Mouse (Mus musculus) midbrain, embryonic 10.5 days (tissue): ENCODE results near the gene Wdr63. TPM values are rescaled to one million over a fixed set of nuclear protein-coding genes. Genes with fewer than 3 reads are reported as not detected.

Experiments used
- DNase-seq: peaks from one replicate; pipeline ENCODE4 v3.0.0-alpha.2; 2017; ENCODE audit warnings: low spot score
- H3K27ac ChIP-seq: fragments of 300-500 bp; sonication (generic); replicated peaks from 2 replicates; pipeline ENCODE4 v1.5.1; 2016; ENCODE audit warnings: mild to moderate bottlenecking
- H3K27me3 ChIP-seq: fragments of 300-500 bp; sonication (generic); 2 replicates; pipeline ENCODE4 v1.6.1; 2016; ENCODE audit warnings: low read depth, mild to moderate bottlenecking; ENCODE audit not compliant: poor library complexity, severe bottlenecking
- H3K36me3 ChIP-seq: fragments of 300-500 bp; sonication (generic); 2 replicates; pipeline ENCODE4 v1.6.1; 2016; ENCODE audit warnings: mild to moderate bottlenecking, moderate library complexity
- H3K4me1 ChIP-seq: fragments of 300-500 bp; sonication (generic); 2 replicates; pipeline ENCODE4 v1.6.1; 2016
- H3K4me3 ChIP-seq: fragments of 300-500 bp; sonication (generic); 2 replicates; pipeline ENCODE4 v1.5.1; 2016; ENCODE audit warnings: mild to moderate bottlenecking, moderate library complexity
- H3K9me3 ChIP-seq: fragments of 300-500 bp; sonication (generic); replicated peaks from 2 replicates; pipeline ENCODE4 v1.6.1; 2016; ENCODE audit warnings: mild to moderate bottlenecking
- WGBS: fragments of 180-500 bp; shearing (Covaris S2); methylation state at CpG from one replicate; pipeline ENCODE4 v1.1.7; 2016; 5-methylcytosine and 5-hydroxymethylcytosine counted together
- polyA plus RNA-seq: library from polyadenylated mRNA; unstranded; fragments of >200 nt; fragmentation: Nextera tagmentation; extraction: Ambion mirVana; gene quantifications from 2 replicates; pipeline ENCODE4 v1.2.1, GENCODE M21; 2016

Wdr63 gene
- polyA plus RNA-seq, 1 experiment from 2014 or later = 0.17 TPM

DNA sequence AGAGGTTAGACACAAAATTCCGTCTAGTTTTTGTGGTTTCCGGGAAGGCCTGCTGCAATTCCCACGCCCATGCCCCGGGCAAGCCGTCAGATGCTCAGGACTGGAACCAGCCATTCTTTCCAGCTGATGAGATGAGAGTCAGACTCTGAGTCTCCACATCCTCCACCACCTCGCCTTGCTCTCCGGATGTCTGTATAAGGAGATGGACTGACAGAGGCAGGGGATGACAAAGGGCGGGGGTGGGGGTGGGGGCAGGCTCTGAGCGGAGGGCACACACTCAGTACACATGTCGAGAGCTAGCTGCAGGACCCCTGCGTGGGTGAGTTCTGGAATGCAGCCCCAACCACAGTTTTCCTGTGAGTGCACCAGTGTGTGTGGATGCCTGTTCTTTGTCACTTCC, 63.0 kb downstream of the Wdr63 start:
- Histone ChIP-seq H3K4me1 (peaks cover 21% of the 10 kb centered on the region), H3K27me3 (peaks cover 7% of the 10 kb centered on the region), H3K36me3 (no peaks in the 10 kb centered on the region), H3K4me3 (no peak overlapping the region), H3K9me3 (no peaks in the 10 kb centered on the region), H3K27ac (peak overlapping the region; percentile 38; the same call in 1 of the 2 replicates)
- DNase-seq = no peak
- 65% methylated on average over 11 of the region's 11 CpGs for WGBS

DNA sequence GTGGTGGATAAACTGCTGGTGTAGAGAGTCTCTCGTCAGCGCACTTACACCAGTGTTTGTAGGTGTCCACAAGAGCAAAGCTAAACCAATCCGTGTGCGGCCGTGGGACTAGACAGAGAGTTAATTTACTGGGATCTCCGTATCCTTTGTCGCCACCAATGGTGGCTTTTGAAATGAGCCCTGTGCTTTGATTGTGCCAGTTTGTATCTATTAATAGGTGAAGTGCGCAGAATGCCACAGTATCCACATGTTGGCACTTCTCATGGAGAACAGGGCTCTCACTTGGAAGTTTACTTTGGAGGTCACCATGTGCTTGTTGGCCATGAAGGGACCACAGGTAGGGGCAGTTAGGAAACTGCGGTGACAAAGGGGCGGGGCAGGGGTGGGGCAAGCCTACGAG, 66.5 kb downstream of the Wdr63 start:
- H3K4me3 ChIP-seq = no peak overlapping the region
- H3K4me1 ChIP-seq = peaks cover 21% of the 10 kb centered on the region
- no peak for DNase-seq
- H3K9me3 ChIP-seq = no peaks in the 10 kb centered on the region
- WGBS = 94% methylated on average over 11 of the region's 11 CpGs
- H3K27me3 ChIP-seq = peaks cover 10% of the 10 kb centered on the region; the same call in 1 of the 2 replicates
- no peaks in the 10 kb centered on the region for H3K36me3 ChIP-seq
- H3K27ac ChIP-seq = no peak overlapping the region

DNA sequence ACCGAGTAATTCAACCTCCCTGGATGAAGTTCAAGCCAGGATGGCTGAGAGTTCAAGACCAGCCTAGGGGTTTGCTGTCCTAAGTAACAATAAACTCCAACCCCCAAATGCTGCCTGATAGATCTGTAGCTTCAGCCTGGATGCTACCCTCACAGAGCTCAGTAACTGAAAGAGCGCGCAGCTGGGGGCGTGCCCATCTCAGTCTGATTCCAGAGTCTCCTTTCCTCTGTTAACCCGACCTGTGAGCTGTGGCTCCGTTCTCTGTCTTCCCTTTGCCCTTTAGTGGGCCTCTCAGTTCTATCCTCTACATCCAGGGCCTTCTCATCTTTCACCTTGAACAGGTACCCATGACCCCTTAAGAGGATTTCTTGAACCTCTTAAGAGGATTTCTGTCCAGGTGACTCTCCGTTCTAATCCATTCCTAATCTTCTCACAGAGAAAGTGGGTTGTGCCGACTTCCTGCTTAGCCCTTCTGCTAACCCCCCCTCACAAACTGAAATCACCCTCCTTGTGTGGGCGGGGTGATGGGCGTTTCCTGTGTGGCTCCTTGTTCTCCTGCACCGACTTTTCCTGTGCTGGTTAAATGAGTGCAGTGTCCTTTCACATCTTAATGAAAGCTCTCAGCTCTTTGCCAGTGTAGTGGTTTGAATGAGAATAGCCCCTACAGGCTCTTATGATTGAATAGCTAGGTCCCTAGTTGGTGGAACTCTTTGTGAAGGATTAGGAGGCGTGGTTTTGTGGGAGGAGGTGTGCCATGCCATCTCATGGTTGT, 68.6 kb downstream of the Wdr63 start:
- H3K36me3 ChIP-seq = no peaks in the 10 kb centered on the region
- peaks cover 14% of the 10 kb centered on the region for H3K4me1 ChIP-seq
- no peak overlapping the region for H3K27ac ChIP-seq
- no peaks in the 10 kb centered on the region for H3K9me3 ChIP-seq
- DNase-seq = no peak
- no peak overlapping the region for H3K4me3 ChIP-seq
- H3K27me3 ChIP-seq = peaks cover 10% of the 10 kb centered on the region; the same call in 1 of the 2 replicates
- WGBS = 59% methylated on average over 12 of the region's 12 CpGs

DNA sequence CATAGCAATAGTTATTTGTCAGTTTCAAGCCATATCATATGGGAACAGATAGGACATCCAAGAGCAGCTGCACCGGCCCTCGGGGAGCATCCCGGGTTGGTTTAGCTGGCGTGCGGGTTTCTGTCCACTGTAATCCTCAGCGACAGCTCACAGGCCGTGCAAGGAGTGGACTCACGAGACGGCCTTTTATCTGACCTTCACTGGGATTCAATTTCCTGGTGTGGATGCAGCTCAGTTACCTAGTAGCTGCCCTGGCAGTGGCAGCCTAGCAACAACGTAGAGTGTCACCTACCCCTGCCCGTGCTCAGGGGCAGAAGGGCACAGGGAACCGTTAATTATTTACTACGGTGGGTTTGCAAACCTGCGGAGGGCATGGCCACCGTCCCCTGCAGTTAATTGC, 70.0 kb downstream of the Wdr63 start:
- no peak overlapping the region for H3K4me3 ChIP-seq
- peaks cover 10% of the 10 kb centered on the region; the same call in 1 of the 2 replicates for H3K27me3 ChIP-seq
- H3K36me3 ChIP-seq = no peaks in the 10 kb centered on the region
- H3K9me3 ChIP-seq = peaks cover 3% of the 10 kb centered on the region; the same call in 1 of the 2 replicates
- 69% methylated on average over 15 of the region's 15 CpGs for WGBS
- DNase-seq = no peak
- H3K27ac ChIP-seq = no peak overlapping the region
- H3K4me1 ChIP-seq = peaks cover 14% of the 10 kb centered on the region

DNA sequence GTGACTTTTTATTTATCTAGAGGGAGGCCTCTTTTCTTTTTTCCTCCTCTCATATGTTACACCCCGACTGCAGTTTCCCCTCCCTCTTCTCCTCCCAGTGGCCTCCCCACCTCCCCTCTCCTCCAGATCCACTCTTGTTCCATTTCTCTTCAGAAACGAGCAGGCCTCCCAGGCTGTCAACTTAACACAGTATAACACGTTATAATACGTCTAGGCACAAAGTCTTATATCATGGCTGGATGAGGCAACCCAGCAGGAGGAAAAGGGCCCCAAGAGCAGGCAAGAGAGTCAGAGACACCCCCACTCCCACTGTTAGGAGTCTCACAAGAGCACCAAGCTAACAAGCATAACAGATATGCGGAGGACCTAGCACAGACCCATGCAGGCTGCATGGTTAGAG, 75.0 kb downstream of the Wdr63 start:
- 85% methylated on average over 5 of the region's 5 CpGs for WGBS

DNA sequence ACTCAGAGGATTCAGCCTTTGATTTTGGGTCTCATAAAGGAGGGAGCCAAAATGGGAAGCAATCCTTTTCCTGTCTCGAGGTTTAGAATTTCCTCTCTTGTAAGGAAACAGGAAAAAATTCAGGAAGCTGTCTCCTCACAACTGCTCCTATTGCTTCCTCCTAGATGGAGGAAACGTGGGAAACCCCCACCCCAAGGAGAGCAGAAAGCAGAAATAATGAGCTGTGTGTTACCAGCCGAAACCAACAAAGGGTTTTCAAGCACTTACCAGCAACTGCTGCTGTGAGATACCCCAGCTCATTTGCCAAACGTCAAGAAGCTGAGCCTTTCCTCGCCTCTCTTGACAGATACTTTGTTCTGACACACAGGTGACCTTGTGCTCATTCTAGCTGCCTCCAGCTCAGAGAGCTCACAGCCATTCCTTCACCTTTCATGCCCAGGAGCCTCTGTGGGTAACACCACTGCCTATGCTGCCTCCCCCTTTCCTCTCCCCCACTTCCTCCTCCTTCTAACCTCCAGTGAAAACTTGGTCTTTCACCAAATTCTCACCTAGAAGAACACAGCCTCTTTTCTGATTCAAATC, 77.6 kb downstream of the Wdr63 start:
- no peak for DNase-seq

More for the DNA sequence above, 75.0 kb downstream of the Wdr63 start:
- peaks cover 8% of the 10 kb centered on the region for H3K4me1 ChIP-seq
- H3K4me3 ChIP-seq = no peak overlapping the region
- peaks cover 3% of the 10 kb centered on the region; the same call in 1 of the 2 replicates for H3K9me3 ChIP-seq
- no peaks in the 10 kb centered on the region for H3K27me3 ChIP-seq
- DNase-seq = no peak
- H3K27ac ChIP-seq = no peak overlapping the region
- no peaks in the 10 kb centered on the region for H3K36me3 ChIP-seq

DNA sequence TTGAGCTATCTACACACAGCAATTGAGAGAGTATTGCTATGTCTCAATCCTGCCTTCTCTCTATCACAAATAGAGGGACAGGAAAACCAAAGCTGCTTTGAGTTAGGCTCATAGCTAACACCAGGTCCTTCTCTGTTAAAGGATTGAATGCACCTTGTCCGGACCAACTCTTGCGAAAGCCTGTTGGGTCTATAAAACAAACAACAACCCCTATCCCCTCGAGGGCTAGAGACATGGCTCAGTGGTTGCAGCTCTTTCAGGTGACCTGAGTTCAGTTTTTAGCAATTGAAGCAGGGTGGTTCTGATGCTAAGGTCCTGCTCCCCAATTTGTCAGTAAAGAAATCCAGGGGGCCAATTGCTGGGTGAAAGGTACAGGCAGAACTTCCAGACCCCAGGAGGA, 78.7 kb downstream of the Wdr63 start:
- Histone ChIP-seq H3K9me3 (peaks cover 3% of the 10 kb centered on the region; the same call in 1 of the 2 replicates), H3K4me3 (no peak overlapping the region), H3K27ac (no peak overlapping the region), H3K4me1 (peaks cover 15% of the 10 kb centered on the region), H3K36me3 (peaks cover 4% of the 10 kb centered on the region; the same call in 1 of the 2 replicates), H3K27me3 (no peaks in the 10 kb centered on the region)
- 87% methylated on average over 3 of the region's 3 CpGs for WGBS
- no peak for DNase-seq

More for the DNA sequence above, 77.6 kb downstream of the Wdr63 start:
- WGBS = 35% methylated on average over 5 of the region's 5 CpGs
- H3K27me3 ChIP-seq = no peaks in the 10 kb centered on the region
- H3K4me3 ChIP-seq = no peak overlapping the region
- no peaks in the 10 kb centered on the region for H3K36me3 ChIP-seq
- peaks cover 3% of the 10 kb centered on the region; the same call in 1 of the 2 replicates for H3K9me3 ChIP-seq
- no peak overlapping the region for H3K27ac ChIP-seq
- peaks cover 15% of the 10 kb centered on the region for H3K4me1 ChIP-seq

DNA sequence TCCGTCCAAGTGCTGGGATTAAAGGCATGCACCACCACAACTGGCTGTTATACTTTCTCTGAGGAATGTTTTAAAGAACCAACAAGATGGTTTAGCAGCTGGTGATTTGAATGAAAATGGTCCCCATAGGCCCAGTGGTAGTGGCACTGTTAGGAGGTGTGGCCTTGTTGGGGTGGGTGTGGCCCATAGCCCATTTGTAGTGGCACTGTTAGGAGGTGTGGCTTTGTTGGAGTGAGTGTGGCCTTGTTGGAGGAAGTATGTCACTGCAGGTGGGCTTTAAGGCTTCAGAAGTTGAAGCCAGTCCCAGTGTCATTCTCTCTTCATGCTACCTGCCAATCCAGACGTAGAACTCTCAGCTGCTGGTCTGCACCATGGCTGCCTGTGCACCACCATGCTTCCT, 79.5 kb downstream of the Wdr63 start:
- WGBS = 86% methylated on average over 2 of the region's 2 CpGs

DNA sequence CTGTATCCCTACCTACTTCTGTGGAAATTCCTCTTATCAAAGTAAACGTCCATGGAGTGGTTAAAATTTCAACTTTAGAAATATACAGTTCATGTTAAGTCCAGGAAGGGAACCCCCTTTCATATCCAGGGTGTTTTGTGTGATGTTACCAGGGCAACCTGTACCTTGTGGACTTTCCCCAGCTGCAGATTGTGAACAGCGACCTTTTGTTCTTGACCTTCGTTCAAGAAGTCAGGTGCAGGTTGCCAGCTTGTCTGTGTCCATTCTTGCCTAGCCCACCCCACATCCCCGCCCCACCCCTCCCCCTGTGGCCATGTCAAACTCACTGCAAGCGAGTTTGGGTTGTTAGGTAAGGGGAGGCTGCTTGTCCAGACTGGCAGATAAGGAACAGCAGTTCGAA, 80.8 kb downstream of the Wdr63 start:
- peaks cover 15% of the 10 kb centered on the region for H3K4me1 ChIP-seq
- no peaks in the 10 kb centered on the region for H3K9me3 ChIP-seq
- 52% methylated on average over 6 of the region's 6 CpGs for WGBS
- no peak overlapping the region for H3K27ac ChIP-seq
- H3K4me3 ChIP-seq = no peak overlapping the region
- no peak for DNase-seq
- H3K27me3 ChIP-seq = no peaks in the 10 kb centered on the region
- H3K36me3 ChIP-seq = peaks cover 4% of the 10 kb centered on the region; the same call in 1 of the 2 replicates

More for the DNA sequence above, 79.5 kb downstream of the Wdr63 start:
- Histone ChIP-seq H3K9me3 (peaks cover 3% of the 10 kb centered on the region; the same call in 1 of the 2 replicates), H3K36me3 (peaks cover 4% of the 10 kb centered on the region; the same call in 1 of the 2 replicates), H3K4me3 (no peak overlapping the region), H3K4me1 (peaks cover 15% of the 10 kb centered on the region), H3K27me3 (no peaks in the 10 kb centered on the region), H3K27ac (no peak overlapping the region)
- DNase-seq = no peak

DNA sequence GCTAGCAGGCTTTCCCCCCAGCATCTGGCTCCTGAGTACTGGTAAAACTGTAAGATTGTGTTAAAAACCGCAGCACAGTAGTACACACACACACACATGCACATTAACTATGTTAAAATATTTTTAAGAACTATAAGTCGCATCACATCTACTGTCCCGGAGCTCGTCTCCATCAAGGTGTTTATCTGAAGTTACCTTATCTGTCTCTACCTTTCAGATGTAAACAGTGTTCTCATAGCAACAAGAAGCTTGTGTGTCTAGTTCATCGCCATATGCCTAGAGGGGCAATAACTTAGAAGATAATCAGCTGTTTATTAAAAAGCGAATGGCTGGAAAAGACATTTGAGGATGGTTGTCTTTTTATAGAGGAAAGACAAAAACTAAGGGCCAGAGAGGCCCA, 82.4 kb downstream of the Wdr63 start:
- no peak overlapping the region for H3K4me3 ChIP-seq
- no peak for DNase-seq
- H3K4me1 ChIP-seq = peaks cover 14% of the 10 kb centered on the region
- WGBS = 94% methylated on average over 6 of the region's 6 CpGs
- H3K27me3 ChIP-seq = no peaks in the 10 kb centered on the region
- H3K9me3 ChIP-seq = no peaks in the 10 kb centered on the region
- no peak overlapping the region for H3K27ac ChIP-seq
- peaks cover 4% of the 10 kb centered on the region; the same call in 1 of the 2 replicates for H3K36me3 ChIP-seq

DNA sequence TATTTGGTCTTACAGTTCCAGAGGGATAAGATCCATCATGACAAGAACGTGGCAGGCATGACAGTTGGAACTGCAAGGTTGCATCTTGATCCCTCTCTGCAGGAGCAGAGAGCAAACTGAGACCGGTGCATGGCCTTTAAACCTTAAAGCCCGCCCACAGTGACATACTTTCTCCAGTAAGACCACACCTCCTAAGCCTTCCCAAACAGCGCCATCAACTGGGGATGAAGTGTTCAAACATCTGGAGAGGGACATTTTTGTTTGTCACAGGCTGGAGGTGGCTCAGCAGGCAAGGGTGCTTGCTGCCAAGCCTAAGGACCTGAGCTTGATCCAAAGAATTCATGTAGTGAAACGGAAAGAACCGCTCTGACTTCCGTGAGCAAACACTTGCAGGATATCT, 83.2 kb downstream of the Wdr63 start:
- 87% methylated on average over 7 of the region's 7 CpGs for WGBS
- DNase-seq = no peak
- Histone ChIP-seq H3K36me3 (peaks cover 6% of the 10 kb centered on the region; the same call in 1 of the 2 replicates), H3K4me1 (peaks cover 12% of the 10 kb centered on the region), H3K27me3 (no peaks in the 10 kb centered on the region), H3K4me3 (no peak overlapping the region), H3K9me3 (no peaks in the 10 kb centered on the region), H3K27ac (no peak overlapping the region)

DNA sequence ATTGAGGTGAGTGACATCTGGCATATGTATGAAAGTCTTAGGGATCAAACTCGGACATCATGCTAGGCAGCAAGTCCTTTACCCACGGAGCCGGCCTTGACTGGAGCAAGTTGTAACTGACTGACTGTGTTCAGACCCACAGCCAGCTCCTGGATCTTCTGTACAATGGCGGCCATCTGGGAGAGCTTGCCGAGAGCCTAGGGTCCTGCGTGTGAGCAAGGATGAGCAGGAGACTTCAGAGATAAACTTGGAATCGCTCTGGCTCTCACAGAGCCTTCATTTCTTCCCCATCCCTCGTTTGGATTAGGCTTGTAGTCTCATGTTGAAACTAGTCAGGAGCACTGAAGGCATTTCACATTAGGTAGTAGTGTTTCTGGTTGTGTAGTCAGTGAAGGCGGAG, 85.7 kb downstream of the Wdr63 start:
- peaks cover 13% of the 10 kb centered on the region for H3K4me1 ChIP-seq
- no peak for DNase-seq
- no peaks in the 10 kb centered on the region for H3K27me3 ChIP-seq
- H3K36me3 ChIP-seq = peaks cover 7% of the 10 kb centered on the region; the same call in 1 of the 2 replicates
- no peak overlapping the region for H3K27ac ChIP-seq
- WGBS = 96% methylated on average over 9 of the region's 9 CpGs
- no peaks in the 10 kb centered on the region for H3K9me3 ChIP-seq
- H3K4me3 ChIP-seq = no peak overlapping the region

DNA sequence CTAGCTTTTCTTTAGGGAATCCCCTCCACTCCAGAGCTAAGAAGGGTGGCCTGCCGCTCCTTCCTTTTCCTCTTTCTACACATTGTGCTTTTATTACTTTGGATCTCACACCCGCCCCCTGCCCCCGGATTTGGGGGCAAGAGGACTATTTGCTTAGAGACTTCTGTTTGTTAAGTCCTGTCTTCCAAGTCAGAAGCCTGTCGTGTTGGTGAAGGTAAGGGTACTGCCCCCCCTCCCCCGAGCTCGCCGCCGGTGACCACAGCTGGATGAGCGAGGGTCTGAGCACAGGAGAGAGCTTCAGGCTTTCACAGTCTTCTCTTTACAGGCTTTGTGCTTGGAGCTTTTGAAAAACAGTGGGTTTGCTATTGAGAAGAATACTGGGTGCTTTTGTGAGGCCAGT, 90.4 kb downstream of the Wdr63 start:
- 71% methylated on average over 9 of the region's 9 CpGs for WGBS
- Histone ChIP-seq H3K4me3 (no peak overlapping the region), H3K9me3 (no peaks in the 10 kb centered on the region), H3K36me3 (peaks cover 39% of the 10 kb centered on the region), H3K27me3 (no peaks in the 10 kb centered on the region), H3K27ac (0 out of 2 replicates have a peak overlapping the region, but pooled peaks have one; percentile 23), H3K4me1 (peaks cover 9% of the 10 kb centered on the region)
- DNase-seq = no peak
